Mouse (Mus musculus) adrenal gland, postnatal 4 days (tissue): Measurements from ENCODE around the gene Nenf. TPM values are rescaled to one million over a fixed set of nuclear protein-coding genes. Genes with fewer than 3 reads are reported as not detected.

ENCODE experiments used
- total RNA-seq, 2 experiments: library from RNA; stranded (reverse); gene quantifications; 2 replicates each; pipeline ENCODE4 v1.2.3; 2021

The Nenf gene
- total RNA-seq, 2 experiments from 2014 or later, result 127 to 129 TPM

Other genes with a start within 250 kb of the Nenf start
- 1 to 10 TPM; 3.3 to 3.4 TPM for gene Batf3, start 220.3 kb downstream of the Nenf start, total RNA-seq
- not detected for gene Fam71a, start 153.4 kb downstream of the Nenf start, total RNA-seq
- 1 to 10 TPM; 1.8 to 2.3 TPM for gene Atf3, start 100.2 kb downstream of the Nenf start, total RNA-seq
- 10 to 100 TPM in 1 of 2 experiments, 1 to 10 TPM in 1; 8.0 to 10.4 TPM for gene Tmem206, start 7.7 kb upstream of the Nenf start, total RNA-seq
- gene Ppp2r5a, start 85.1 kb upstream of the Nenf start, total RNA-seq, result 100 to 1,000 TPM; 105 to 107 TPM